Mouse (Mus musculus): ENCODE data around the gene Gyg. TPM values are rescaled to one million over a fixed set of nuclear protein-coding genes. Genes with fewer than 3 reads are reported as not detected.
"Not testable (repeated sequence)": the region's sequence is repeated elsewhere in the genome, so short reads cannot be mapped to it uniquely, and the experiment has no call there.

The Gyg gene
- total RNA-seq, 1 experiment: 8.2 TPM

DNA sequence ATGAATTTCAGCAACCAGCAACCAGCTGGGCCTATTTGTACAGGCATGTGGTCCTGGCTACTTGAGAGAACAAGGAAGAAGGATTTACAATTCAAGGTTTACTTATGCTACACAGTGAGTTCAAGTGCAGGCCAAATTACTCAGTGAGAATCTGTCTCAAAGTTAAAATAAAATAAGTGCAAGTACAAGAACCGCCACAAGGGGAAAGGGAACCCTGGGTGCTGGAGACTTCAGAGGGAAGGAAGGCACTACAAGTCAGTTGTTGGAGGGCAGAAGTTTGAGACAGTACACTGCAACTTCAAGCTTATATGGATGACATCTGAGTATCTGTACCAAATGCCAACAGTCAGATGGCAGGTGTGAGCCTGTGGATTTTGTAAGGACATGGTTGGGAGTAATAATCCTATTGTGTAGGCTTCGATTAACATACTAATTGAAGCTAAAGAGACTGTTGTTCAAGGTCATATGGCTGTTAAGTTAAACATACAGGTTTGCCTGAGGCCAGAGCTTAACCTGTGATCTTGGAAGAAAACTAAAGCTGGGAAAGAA, 28.0 kb downstream of the Gyg start:
- H3K4me3 ChIP-seq (ENCODE audit: insufficient read depth in 1 of 2, low read depth in 1 of 2, low read length in 2 of 2, poor library complexity in 1 of 2, severe bottlenecking in 1 of 2): no peak overlapping the region
- TF ChIP-seq CHD2 (IDR thresholded peaks at IDR 0.05; ENCODE audit: low read depth, low read length): no peak
- TF ChIP-seq ZNF384 (IDR thresholded peaks at IDR 0.05; ENCODE audit: low read depth, low read length): no peak
- no peak for TF ChIP-seq MAFK (IDR thresholded peaks at IDR 0.05; ENCODE audit: insufficient read depth, low read depth, low read length)
- no peak for TF ChIP-seq HCFC1 (IDR thresholded peaks at IDR 0.05; ENCODE audit: borderline replicate concordance, insufficient read depth, low read length)
- no peak for TF ChIP-seq ZC3H11A (IDR thresholded peaks at IDR 0.05; ENCODE audit: borderline replicate concordance, low read depth, low read length)
- no peak overlapping the region for H3K27ac ChIP-seq (ENCODE audit: insufficient read depth, low read depth, low read length, poor library complexity, severe bottlenecking)
- in situ Hi-C loops (cut with MboI; ENCODE audit: low sequenced_read_pairs in 2 of 2, unreplicated experiment in 2 of 2): no loop called here
- H3K9ac ChIP-seq (ENCODE audit: insufficient read depth, low read depth, low read length, poor library complexity, severe bottlenecking): no peak overlapping the region
- H3K36me3 ChIP-seq (ENCODE audit: control insufficient read depth, insufficient read depth, low read length, poor library complexity, severe bottlenecking): no peaks in the 10 kb centered on the region
- H3K4me1 ChIP-seq (ENCODE audit: control insufficient read depth in 2 of 2, insufficient read depth in 2 of 2, low read length in 2 of 2, poor library complexity in 1 of 2): 0 out of 4 replicates have a peak, but pooled peaks cover 0 to 2% of the 10 kb centered on the region in 2 experiments
- H3K9me3 ChIP-seq (ENCODE audit: control insufficient read depth, insufficient read depth, low read depth, low read length): no peaks in the 10 kb centered on the region
- peak; percentile 45 for DNase-seq (ENCODE audit: low read depth, low spot score)

DNA sequence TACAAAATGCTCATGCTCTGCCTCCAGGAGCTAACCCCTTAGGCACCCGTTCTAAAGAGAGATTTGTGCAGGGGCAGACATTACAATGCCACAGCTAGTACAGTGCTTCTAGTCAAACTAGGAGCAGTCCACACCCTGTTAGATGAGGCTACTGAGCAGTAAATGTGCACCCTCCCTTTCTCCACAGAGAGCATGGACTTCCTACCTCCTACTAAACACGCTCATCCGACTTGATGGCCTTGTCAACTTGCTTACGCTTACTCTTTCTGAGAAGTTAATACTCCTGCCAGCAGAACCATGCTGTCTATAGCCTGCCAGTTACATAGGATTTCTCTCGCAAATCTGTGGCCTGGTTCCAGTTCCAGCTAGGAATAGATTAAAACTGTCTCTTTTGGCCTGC, 29.5 kb downstream of the Gyg start:
- H3K9me3 ChIP-seq (ENCODE audit: control insufficient read depth, insufficient read depth, low read depth, low read length): no peaks in the 10 kb centered on the region
- no peak overlapping the region for H3K27ac ChIP-seq (ENCODE audit: insufficient read depth, low read depth, low read length, poor library complexity, severe bottlenecking)
- H3K36me3 ChIP-seq (ENCODE audit: control insufficient read depth, insufficient read depth, low read length, poor library complexity, severe bottlenecking): no peaks in the 10 kb centered on the region
- no peak overlapping the region for H3K4me3 ChIP-seq (ENCODE audit: insufficient read depth in 1 of 2, low read depth in 1 of 2, low read length in 2 of 2, poor library complexity in 1 of 2, severe bottlenecking in 1 of 2)
- DNase-seq (ENCODE audit: low read depth, low spot score): no peak
- 0 out of 4 replicates have a peak, but pooled peaks cover 0 to 2% of the 10 kb centered on the region in 2 experiments for H3K4me1 ChIP-seq (ENCODE audit: control insufficient read depth in 2 of 2, insufficient read depth in 2 of 2, low read length in 2 of 2, poor library complexity in 1 of 2)
- H3K9ac ChIP-seq (ENCODE audit: insufficient read depth, low read depth, low read length, poor library complexity, severe bottlenecking): no peak overlapping the region
- in situ Hi-C loops (cut with MboI; ENCODE audit: low sequenced_read_pairs in 2 of 2, unreplicated experiment in 2 of 2): no loop called here
- no peak for TF ChIP-seq HCFC1 (IDR thresholded peaks at IDR 0.05; ENCODE audit: borderline replicate concordance, insufficient read depth, low read length)
- no peak for TF ChIP-seq CHD2 (IDR thresholded peaks at IDR 0.05; ENCODE audit: low read depth, low read length)
- no peak for TF ChIP-seq ZNF384 (IDR thresholded peaks at IDR 0.05; ENCODE audit: low read depth, low read length)
- no peak for TF ChIP-seq ZC3H11A (IDR thresholded peaks at IDR 0.05; ENCODE audit: borderline replicate concordance, low read depth, low read length)
- TF ChIP-seq MAFK (IDR thresholded peaks at IDR 0.05; ENCODE audit: insufficient read depth, low read depth, low read length): no peak

DNA sequence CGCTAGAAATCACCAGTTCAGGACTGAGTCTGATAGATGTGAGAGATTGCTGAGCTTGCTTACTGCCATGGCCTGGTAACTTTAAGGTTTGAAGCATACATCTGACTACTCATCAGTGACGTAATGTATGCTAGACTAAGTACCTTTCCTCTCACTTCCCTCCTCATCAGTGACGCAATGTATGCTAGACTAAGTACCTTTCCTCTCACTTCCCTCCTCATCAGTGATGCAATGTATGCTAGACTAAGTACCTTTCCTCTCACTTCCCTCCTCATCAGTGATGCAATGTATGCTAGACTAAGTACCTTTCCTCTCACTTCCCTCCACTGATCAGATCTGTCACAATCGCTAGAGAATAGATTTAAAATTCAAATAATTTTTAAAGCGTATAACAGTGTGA, 33.5 kb downstream of the Gyg start:
- H3K4me1 ChIP-seq (ENCODE audit: control insufficient read depth in 2 of 2, insufficient read depth in 2 of 2, low read length in 2 of 2, poor library complexity in 1 of 2): peaks cover 4 to 10% of the 10 kb centered on the region in 2 experiments; a peak in 2 of 4 replicates
- H3K9me3 ChIP-seq (ENCODE audit: control insufficient read depth, insufficient read depth, low read depth, low read length); H3K36me3 ChIP-seq (ENCODE audit: control insufficient read depth, insufficient read depth, low read length, poor library complexity, severe bottlenecking); H3K9ac ChIP-seq (ENCODE audit: insufficient read depth, low read depth, low read length, poor library complexity, severe bottlenecking); H3K27ac ChIP-seq (ENCODE audit: insufficient read depth, low read depth, low read length, poor library complexity, severe bottlenecking); in situ Hi-C loops (cut with MboI; ENCODE audit: low sequenced_read_pairs in 2 of 2, unreplicated experiment in 2 of 2); H3K4me3 ChIP-seq (ENCODE audit: insufficient read depth in 1 of 2, low read depth in 1 of 2, low read length in 2 of 2, poor library complexity in 1 of 2, severe bottlenecking in 1 of 2); DNase-seq (ENCODE audit: low read depth, low spot score): not testable (repeated sequence)

DNA sequence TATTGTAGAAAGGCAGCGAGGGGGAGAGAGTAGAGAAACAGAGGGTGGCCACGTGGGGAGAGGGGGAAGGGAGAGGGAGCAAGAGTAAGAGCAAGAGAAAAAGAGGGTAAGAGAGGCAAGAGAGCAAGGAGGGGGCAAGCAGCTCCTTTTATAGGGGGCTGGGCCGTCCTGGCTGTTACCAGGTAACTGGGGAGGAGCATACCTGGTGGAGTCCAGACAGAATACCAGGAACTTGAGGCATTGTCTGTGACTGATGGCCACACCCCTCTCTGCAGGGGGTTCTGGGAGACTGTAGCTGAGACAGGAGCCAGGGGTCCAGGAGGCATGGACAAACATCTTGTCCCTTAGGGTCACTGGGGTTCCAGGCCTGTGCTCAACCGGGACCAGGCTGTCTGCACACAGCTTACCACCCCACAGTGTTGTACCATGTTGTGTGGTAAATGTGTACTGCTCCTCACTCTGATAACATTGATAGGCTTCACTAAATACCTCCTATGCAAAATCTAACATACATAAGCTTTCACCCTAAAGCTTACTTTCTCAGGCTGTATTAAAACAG, 35.4 kb downstream of the Gyg start:
- H3K9me3 ChIP-seq (ENCODE audit: control insufficient read depth, insufficient read depth, low read depth, low read length): no peaks in the 10 kb centered on the region
- DNase-seq (ENCODE audit: low read depth, low spot score): peak; percentile 55
- H3K4me1 ChIP-seq (ENCODE audit: control insufficient read depth in 2 of 2, insufficient read depth in 2 of 2, low read length in 2 of 2, poor library complexity in 1 of 2): peaks cover 4 to 10% of the 10 kb centered on the region in 2 experiments; a peak in 2 of 4 replicates
- TF ChIP-seq ZC3H11A (IDR thresholded peaks at IDR 0.05; ENCODE audit: borderline replicate concordance, low read depth, low read length) (no peak), HCFC1 (IDR thresholded peaks at IDR 0.05; ENCODE audit: borderline replicate concordance, insufficient read depth, low read length) (0 out of 2 replicates have a peak, but pooled peaks have one; percentile 16)
- H3K9ac ChIP-seq (ENCODE audit: insufficient read depth, low read depth, low read length, poor library complexity, severe bottlenecking): no peak overlapping the region
- H3K36me3 ChIP-seq (ENCODE audit: control insufficient read depth, insufficient read depth, low read length, poor library complexity, severe bottlenecking): peaks cover 4% of the 10 kb centered on the region
- peak overlapping the region in 1 of 2 experiments; percentile 42; a peak in 2 of 4 replicates for H3K4me3 ChIP-seq (ENCODE audit: insufficient read depth in 1 of 2, low read depth in 1 of 2, low read length in 2 of 2, poor library complexity in 1 of 2, severe bottlenecking in 1 of 2)
- in situ Hi-C loops (cut with MboI; ENCODE audit: low sequenced_read_pairs in 2 of 2, unreplicated experiment in 2 of 2): no loop called here
- H3K27ac ChIP-seq (ENCODE audit: insufficient read depth, low read depth, low read length, poor library complexity, severe bottlenecking): no peak overlapping the region
